Mouse (Mus musculus) small intestine, adult 2 months (tissue): ENCODE measurements around the gene Btbd35f30.
"Not testable (repeated sequence)": the region's sequence is repeated elsewhere in the genome, so short reads cannot be mapped to it uniquely, and the experiment has no call there.

Experiments used
- CTCF ChIP-seq: fragments of 200-500 bp; IDR thresholded peaks from 2 replicates; pipeline ENCODE4 v1.5.1; 2012; ENCODE audit warnings: low read depth, mild to moderate bottlenecking, control low read depth, inconsistent platforms, low read length, moderate library complexity, mixed read lengths; ENCODE audit not compliant: insufficient replicate concordance, insufficient read length; ENCODE audit errors: extremely low read depth
- POLR2A ChIP-seq: fragments of 200-500 bp; IDR thresholded peaks from 2 replicates; pipeline ENCODE4 v1.6.1; 2012; ENCODE audit warnings: low read depth, mild to moderate bottlenecking, control low read depth, inconsistent platforms, low read length, moderate library complexity

- TF ChIP-seq CTCF, POLR2A: not testable (repeated sequence)
These were observed 47.0 kb downstream of the Btbd35f30 start, which contains the start of gene Gm21789 for GRCm38 (mm10) chrX:32941468-32941867.
